Mouse (Mus musculus): ENCODE results near the gene Acsbg2. TPM values are rescaled to one million over a fixed set of nuclear protein-coding genes. Genes with fewer than 3 reads are reported as not detected.

The Acsbg2 gene
- polyA plus RNA-seq, 1 experiment from 2014 or later, result not detected

DNA sequence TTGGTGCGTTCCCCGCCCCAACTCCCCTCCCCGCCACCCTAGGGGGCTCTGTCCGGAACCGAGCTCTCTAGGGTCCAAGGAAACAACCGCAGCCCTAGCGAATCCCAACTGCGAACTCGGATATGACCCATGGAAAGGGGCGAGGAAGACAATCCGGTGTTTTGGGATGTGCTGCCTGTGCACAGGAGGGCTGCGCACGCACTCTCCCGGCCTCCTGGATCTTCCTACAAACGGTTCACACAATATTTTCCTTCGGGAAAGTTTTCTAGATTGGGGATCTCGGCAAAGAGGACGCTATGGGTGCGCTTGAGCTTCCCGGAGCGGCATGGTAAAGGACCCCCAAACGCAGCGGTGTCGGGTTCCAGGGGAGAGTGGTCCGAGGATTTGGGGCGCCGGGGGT lies 44.5 kb downstream of the Acsbg2 start:
- peak overlapping the region; percentile 60 for H3K4me3 ChIP-seq (ENCODE audit: low read depth, low read length)
- H3K36me3 ChIP-seq (ENCODE audit: control insufficient read depth, insufficient read depth, low read length), result no peaks in the 10 kb centered on the region
- H3K9ac ChIP-seq (ENCODE audit: low read length), result no peak overlapping the region; the same call in 1 of the 2 replicates
- under 1% methylated on average over 27 of the region's 27 CpGs for WGBS
- peak overlapping the region; percentile 70 for H3K4me2 ChIP-seq (ENCODE audit: low read depth, severe bottlenecking)
- H3K9me3 ChIP-seq (ENCODE audit: control insufficient read depth, low read length), result no peaks in the 10 kb centered on the region
- H3K27me3 ChIP-seq (ENCODE audit: control insufficient read depth, insufficient read depth, low read length), result peaks cover 15% of the 10 kb centered on the region
- H3K4me1 ChIP-seq (ENCODE audit: control insufficient read depth, insufficient read depth, low read length), result no peaks in the 10 kb centered on the region
- no peak overlapping the region for H3K27ac ChIP-seq (replicated peaks; ENCODE audit: low read depth, low read length)
- ATAC-seq (ENCODE audit: insufficient number of reproducible peaks, low FRiP score, low TSS enrichment, low read depth) (no peak), DNase-seq (ENCODE audit: low spot score) (peak; percentile 54)

DNA sequence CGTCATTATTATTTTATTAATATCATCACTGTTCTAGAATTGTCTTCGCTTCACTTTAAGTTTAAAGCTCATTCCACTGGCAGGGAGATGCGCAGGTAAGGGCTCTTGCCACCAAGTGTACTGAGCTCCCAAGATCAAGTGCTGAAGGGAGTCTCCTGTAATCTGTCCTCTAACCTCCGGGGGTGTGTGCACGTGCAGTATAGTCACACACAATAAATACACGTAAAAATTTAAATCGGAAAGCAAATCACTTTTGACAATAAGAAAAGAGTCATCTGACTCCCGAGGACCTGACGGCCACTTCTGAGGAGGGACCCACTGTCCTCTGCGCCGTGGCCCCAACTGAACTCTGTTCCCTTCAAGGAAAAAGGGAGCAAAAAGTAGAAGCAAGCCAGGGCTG lies 45.1 kb downstream of the Acsbg2 start:
- 24% methylated on average over 11 of the region's 11 CpGs for WGBS
- Histone ChIP-seq H3K36me3 (ENCODE audit: control insufficient read depth, insufficient read depth, low read length) (no peaks in the 10 kb centered on the region), H3K4me2 (ENCODE audit: low read depth, severe bottlenecking) (peak overlapping the region; percentile 70; the same call in 1 of the 2 replicates), H3K4me3 (ENCODE audit: low read depth, low read length) (0 out of 2 replicates have a peak overlapping the region, but pooled peaks have one; percentile 60), H3K9ac (ENCODE audit: low read length) (no peak overlapping the region), H3K9me3 (ENCODE audit: control insufficient read depth, low read length) (no peaks in the 10 kb centered on the region), H3K27ac (replicated peaks; ENCODE audit: low read depth, low read length) (no peak overlapping the region), H3K4me1 (ENCODE audit: control insufficient read depth, insufficient read depth, low read length) (no peaks in the 10 kb centered on the region), H3K27me3 (ENCODE audit: control insufficient read depth, insufficient read depth, low read length) (peaks cover 15% of the 10 kb centered on the region)
- DNase-seq (ENCODE audit: low spot score) (peak; percentile 25), ATAC-seq (ENCODE audit: insufficient number of reproducible peaks, low FRiP score, low TSS enrichment, low read depth) (no peak)

DNA sequence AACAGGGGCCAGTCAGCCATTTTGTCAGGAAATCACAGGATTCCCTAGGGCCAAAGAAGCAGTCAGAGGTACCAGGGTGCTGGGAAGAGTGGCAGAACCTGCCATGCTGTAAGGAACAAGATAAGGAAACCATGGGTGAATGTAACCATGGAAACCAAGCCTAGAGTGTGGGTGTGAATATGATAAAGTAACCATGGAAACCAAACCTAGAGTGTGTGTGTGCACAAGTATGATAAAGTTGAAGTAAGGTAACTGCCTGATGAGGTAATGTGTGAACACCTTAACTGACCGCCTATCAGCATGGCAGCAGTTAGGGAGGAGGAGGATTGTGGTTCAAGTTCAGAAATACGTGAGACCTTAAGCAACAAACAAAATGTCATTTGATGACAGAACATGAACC lies 47.5 kb downstream of the Acsbg2 start:
- DNase-seq (ENCODE audit: low spot score) (no peak), ATAC-seq (ENCODE audit: insufficient number of reproducible peaks, low FRiP score, low TSS enrichment, low read depth) (no peak)
- H3K27ac ChIP-seq (replicated peaks; ENCODE audit: low read depth, low read length), result no peak overlapping the region
- WGBS, result 87% methylated on average over 2 of the region's 2 CpGs
- H3K9ac ChIP-seq (ENCODE audit: low read length), result no peak overlapping the region
- peaks cover 13% of the 10 kb centered on the region for H3K27me3 ChIP-seq (ENCODE audit: control insufficient read depth, insufficient read depth, low read length)
- no peaks in the 10 kb centered on the region for H3K9me3 ChIP-seq (ENCODE audit: control insufficient read depth, low read length)
- no peaks in the 10 kb centered on the region for H3K4me1 ChIP-seq (ENCODE audit: control insufficient read depth, insufficient read depth, low read length)
- H3K4me3 ChIP-seq (ENCODE audit: low read depth, low read length), result no peak overlapping the region
- H3K36me3 ChIP-seq (ENCODE audit: control insufficient read depth, insufficient read depth, low read length), result no peaks in the 10 kb centered on the region
- no peak overlapping the region for H3K4me2 ChIP-seq (ENCODE audit: low read depth, severe bottlenecking)

DNA sequence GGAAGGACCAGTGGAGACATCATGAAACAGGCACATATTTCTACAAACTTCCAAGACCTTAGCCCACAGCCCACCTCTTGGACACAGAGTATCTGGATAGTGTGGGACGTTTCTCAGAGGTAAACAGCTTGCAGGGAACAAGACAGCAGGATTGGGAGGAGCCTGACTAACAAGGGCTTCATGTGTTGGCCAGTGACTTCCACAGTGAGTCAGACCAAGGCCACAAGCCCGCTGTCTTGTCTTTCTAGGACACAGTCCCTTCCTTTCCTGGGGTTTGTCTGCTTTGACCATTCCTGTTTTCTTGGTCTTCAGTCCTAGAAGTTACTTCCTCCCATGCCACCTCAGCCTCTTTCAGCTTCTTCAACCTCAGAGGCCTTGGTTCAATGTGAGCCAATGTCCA lies 50.9 kb downstream of the Acsbg2 start:
- H3K27me3 ChIP-seq (ENCODE audit: control insufficient read depth, insufficient read depth, low read length), result peaks cover 3% of the 10 kb centered on the region; the same call in 1 of the 2 replicates
- ATAC-seq (ENCODE audit: insufficient number of reproducible peaks, low FRiP score, low TSS enrichment, low read depth) (no peak), DNase-seq (ENCODE audit: low spot score) (no peak)
- no peak overlapping the region for H3K9ac ChIP-seq (ENCODE audit: low read length)
- WGBS, result 55% methylated on average over 2 of the region's 2 CpGs
- no peak overlapping the region for H3K27ac ChIP-seq (replicated peaks; ENCODE audit: low read depth, low read length)
- no peaks in the 10 kb centered on the region for H3K9me3 ChIP-seq (ENCODE audit: control insufficient read depth, low read length)
- no peak overlapping the region for H3K4me2 ChIP-seq (ENCODE audit: low read depth, severe bottlenecking)
- H3K36me3 ChIP-seq (ENCODE audit: control insufficient read depth, insufficient read depth, low read length), result no peaks in the 10 kb centered on the region
- no peaks in the 10 kb centered on the region for H3K4me1 ChIP-seq (ENCODE audit: control insufficient read depth, insufficient read depth, low read length)
- no peak overlapping the region for H3K4me3 ChIP-seq (ENCODE audit: low read depth, low read length)

DNA sequence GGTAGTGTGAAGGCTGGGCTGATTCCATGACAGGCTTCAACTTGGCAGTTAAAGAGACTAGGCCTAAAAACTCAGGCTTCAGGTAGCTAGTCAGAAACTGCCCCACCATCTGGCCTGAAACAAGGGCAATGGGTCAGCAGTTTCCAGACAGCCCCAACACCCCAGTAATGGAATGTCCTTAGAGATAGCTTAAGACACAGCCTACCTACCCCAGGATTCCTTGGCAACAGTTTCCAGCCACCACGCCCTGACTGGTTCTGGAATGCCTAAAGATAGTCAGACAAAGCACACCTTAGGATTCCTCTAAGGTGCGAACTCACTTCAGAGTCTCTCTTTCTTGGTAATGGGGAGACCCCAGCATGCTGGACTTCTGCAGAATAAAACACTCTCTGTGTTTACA lies 51.9 kb downstream of the Acsbg2 start:
- Histone ChIP-seq H3K27ac (replicated peaks; ENCODE audit: low read depth, low read length) (no peak overlapping the region), H3K9me3 (ENCODE audit: control insufficient read depth, low read length) (no peaks in the 10 kb centered on the region), H3K27me3 (ENCODE audit: control insufficient read depth, insufficient read depth, low read length) (no peaks in the 10 kb centered on the region), H3K36me3 (ENCODE audit: control insufficient read depth, insufficient read depth, low read length) (no peaks in the 10 kb centered on the region), H3K4me3 (ENCODE audit: low read depth, low read length) (no peak overlapping the region), H3K4me2 (ENCODE audit: low read depth, severe bottlenecking) (no peak overlapping the region), H3K9ac (ENCODE audit: low read length) (no peak overlapping the region), H3K4me1 (ENCODE audit: control insufficient read depth, insufficient read depth, low read length) (no peaks in the 10 kb centered on the region)
- 84% methylated on average over 2 of the region's 2 CpGs for WGBS
- DNase-seq (ENCODE audit: low spot score) (no peak), ATAC-seq (ENCODE audit: insufficient number of reproducible peaks, low FRiP score, low TSS enrichment, low read depth) (no peak)

DNA sequence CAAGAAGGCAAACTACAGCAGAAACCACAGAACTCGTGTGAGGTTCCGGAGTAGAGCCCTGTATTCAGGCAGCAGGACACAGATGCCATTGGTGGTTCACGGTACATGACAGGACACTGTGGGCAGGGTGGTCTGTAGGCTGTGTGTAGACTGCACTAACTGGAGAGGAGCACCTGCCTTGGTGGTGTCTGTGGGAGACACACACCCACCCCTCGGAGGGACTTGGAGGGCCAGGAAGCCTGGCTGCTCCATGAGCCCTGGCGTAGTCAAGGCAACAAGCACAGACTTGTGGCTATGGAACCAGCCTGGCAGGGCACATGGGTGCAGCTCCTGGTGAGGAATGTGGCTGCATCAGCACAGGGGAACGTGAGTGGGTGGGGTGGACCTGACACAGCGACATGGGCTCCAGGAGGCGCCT lies 54.5 kb downstream of the Acsbg2 start:
- no peaks in the 10 kb centered on the region for H3K27me3 ChIP-seq (ENCODE audit: control insufficient read depth, insufficient read depth, low read length)
- no peaks in the 10 kb centered on the region for H3K36me3 ChIP-seq (ENCODE audit: control insufficient read depth, insufficient read depth, low read length)
- WGBS, result 72% methylated on average over 8 of the region's 8 CpGs
- ATAC-seq (ENCODE audit: insufficient number of reproducible peaks, low FRiP score, low TSS enrichment, low read depth), result no peak
- no peak overlapping the region for H3K4me2 ChIP-seq (ENCODE audit: low read depth, severe bottlenecking)
- no peak for DNase-seq (ENCODE audit: low spot score)
- no peak overlapping the region for H3K27ac ChIP-seq (replicated peaks; ENCODE audit: low read depth, low read length)
- H3K4me3 ChIP-seq (ENCODE audit: low read depth, low read length), result no peak overlapping the region
- no peak overlapping the region for H3K9ac ChIP-seq (ENCODE audit: low read length)
- H3K4me1 ChIP-seq (ENCODE audit: control insufficient read depth, insufficient read depth, low read length), result no peaks in the 10 kb centered on the region
- no peaks in the 10 kb centered on the region for H3K9me3 ChIP-seq (ENCODE audit: control insufficient read depth, low read length)

DNA sequence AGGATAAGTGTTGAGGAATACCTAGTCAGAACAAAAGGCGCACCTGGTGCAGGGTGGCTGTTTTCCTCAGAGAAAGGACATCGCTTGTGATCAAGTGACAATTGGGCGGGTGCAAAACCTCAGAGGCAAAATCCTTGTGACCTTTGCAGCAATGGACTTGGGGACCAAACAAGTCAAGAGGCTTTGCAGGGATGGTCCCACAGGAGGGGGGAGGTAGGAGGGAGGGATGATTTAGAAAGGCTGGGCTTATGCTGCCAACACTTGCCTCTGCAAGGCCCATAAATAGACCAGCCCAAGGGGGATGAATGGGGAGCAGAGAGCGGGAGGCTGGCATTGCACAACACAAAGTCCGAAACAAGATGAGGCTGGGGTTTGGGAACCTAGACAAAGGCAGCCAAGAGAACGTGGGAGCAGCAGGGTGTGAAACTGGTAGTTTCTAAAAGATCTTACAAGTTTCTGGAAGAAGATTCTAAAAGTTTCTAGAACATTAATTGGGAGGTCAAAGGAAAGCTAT lies 55.2 kb downstream of the Acsbg2 start:
- H3K27me3 ChIP-seq (ENCODE audit: control insufficient read depth, insufficient read depth, low read length), result no peaks in the 10 kb centered on the region
- H3K36me3 ChIP-seq (ENCODE audit: control insufficient read depth, insufficient read depth, low read length), result no peaks in the 10 kb centered on the region
- 77% methylated on average over 6 of the region's 6 CpGs for WGBS
- no peak for ATAC-seq (ENCODE audit: insufficient number of reproducible peaks, low FRiP score, low TSS enrichment, low read depth)
- no peak overlapping the region for H3K4me2 ChIP-seq (ENCODE audit: low read depth, severe bottlenecking)
- H3K27ac ChIP-seq (replicated peaks; ENCODE audit: low read depth, low read length), result no peak overlapping the region
- no peaks in the 10 kb centered on the region for H3K9me3 ChIP-seq (ENCODE audit: control insufficient read depth, low read length)
- DNase-seq (ENCODE audit: low spot score), result no peak
- H3K9ac ChIP-seq (ENCODE audit: low read length), result no peak overlapping the region
- no peak overlapping the region for H3K4me3 ChIP-seq (ENCODE audit: low read depth, low read length)
- H3K4me1 ChIP-seq (ENCODE audit: control insufficient read depth, insufficient read depth, low read length), result no peaks in the 10 kb centered on the region

DNA sequence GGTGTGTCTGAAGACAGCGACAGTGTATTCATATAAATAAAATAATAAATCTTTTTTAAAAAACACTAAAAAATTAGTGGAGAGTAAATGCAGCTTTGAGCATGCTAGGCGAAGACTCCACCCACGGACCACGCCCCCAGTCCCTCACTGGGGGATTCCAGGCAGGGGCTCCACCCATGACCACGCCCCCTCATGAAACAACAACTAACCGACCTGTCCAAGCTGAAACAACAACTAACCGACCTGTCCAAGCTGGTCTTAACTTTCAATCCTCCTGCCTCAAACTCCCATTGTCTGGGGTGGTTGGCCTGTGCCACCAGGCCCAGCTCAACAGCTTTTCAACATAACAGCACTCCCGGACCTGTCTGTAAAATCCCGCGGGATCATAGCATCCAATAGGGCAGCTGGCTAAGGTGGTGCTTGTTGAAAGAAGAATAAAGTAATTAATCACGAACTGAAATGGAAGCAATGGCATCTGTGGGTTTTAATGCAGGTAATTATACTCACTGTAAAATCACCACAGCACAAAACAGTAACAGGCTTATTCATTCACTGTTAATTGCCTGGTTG lies 56.1 kb downstream of the Acsbg2 start:
- H3K4me1 ChIP-seq (ENCODE audit: control insufficient read depth, insufficient read depth, low read length), result no peaks in the 10 kb centered on the region
- 27% methylated on average over 11 of the region's 11 CpGs for WGBS
- ATAC-seq (ENCODE audit: insufficient number of reproducible peaks, low FRiP score, low TSS enrichment, low read depth) (peak; percentile 24; the same call in 1 of the 2 replicates), DNase-seq (ENCODE audit: low spot score) (no peak)
- no peak overlapping the region for H3K27ac ChIP-seq (replicated peaks; ENCODE audit: low read depth, low read length)
- no peaks in the 10 kb centered on the region for H3K36me3 ChIP-seq (ENCODE audit: control insufficient read depth, insufficient read depth, low read length)
- no peak overlapping the region for H3K4me2 ChIP-seq (ENCODE audit: low read depth, severe bottlenecking)
- H3K27me3 ChIP-seq (ENCODE audit: control insufficient read depth, insufficient read depth, low read length), result no peaks in the 10 kb centered on the region
- no peak overlapping the region for H3K9ac ChIP-seq (ENCODE audit: low read length)
- H3K4me3 ChIP-seq (ENCODE audit: low read depth, low read length), result no peak overlapping the region
- no peaks in the 10 kb centered on the region for H3K9me3 ChIP-seq (ENCODE audit: control insufficient read depth, low read length)

DNA sequence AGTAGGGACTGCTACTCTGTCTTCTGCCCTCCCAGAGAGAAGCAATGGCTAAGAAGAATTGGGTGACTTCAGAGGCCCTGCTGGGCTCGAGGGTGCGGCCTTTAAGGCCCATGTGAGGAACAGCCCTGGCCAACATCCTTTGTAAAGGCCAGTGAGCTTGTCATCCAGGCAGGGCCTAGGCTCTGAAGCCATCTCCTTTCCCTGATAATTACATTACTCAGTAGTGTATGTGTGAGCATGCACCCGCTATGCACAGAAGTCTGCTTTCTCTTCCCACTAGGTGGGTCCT lies 59.2 kb downstream of the Acsbg2 start:
- Histone ChIP-seq H3K27me3 (ENCODE audit: control insufficient read depth, insufficient read depth, low read length) (no peaks in the 10 kb centered on the region), H3K9ac (ENCODE audit: low read length) (no peak overlapping the region), H3K9me3 (ENCODE audit: control insufficient read depth, low read length) (no peaks in the 10 kb centered on the region), H3K4me2 (ENCODE audit: low read depth, severe bottlenecking) (no peak overlapping the region), H3K36me3 (ENCODE audit: control insufficient read depth, insufficient read depth, low read length) (no peaks in the 10 kb centered on the region), H3K27ac (replicated peaks; ENCODE audit: low read depth, low read length) (no peak overlapping the region), H3K4me1 (ENCODE audit: control insufficient read depth, insufficient read depth, low read length) (no peaks in the 10 kb centered on the region; the same call in 1 of the 2 replicates), H3K4me3 (ENCODE audit: low read depth, low read length) (no peak overlapping the region)
- 86% methylated on average over 3 of the region's 3 CpGs for WGBS
- ATAC-seq (ENCODE audit: insufficient number of reproducible peaks, low FRiP score, low TSS enrichment, low read depth) (no peak), DNase-seq (ENCODE audit: low spot score) (no peak)

Measured in limb, embryonic 11.5 days (tissue).